In the genomic region with DNA sequence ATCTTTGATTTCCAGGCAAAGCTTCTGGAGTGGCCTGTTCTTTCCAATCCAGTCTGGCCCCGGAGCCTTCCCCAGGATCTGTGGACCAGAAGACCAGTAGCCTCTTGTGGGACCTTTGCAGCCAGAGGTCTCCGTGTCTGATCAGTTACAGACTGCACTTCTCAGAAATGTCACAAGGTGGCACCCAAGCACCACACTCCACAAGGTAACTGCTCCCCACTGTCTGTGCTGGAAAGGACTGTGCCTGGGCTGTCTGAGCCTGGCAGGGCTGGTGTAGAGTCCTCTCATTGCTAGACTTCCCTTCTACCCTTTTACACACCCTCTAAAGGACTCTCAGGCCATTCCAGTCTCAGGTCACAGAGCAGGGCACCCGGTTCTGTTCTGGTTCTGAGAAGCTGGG, we compare ENCODE assay signal across 9 mouse cellular contexts. TPM values are rescaled to one million over a fixed set of nuclear protein-coding genes. Genes with fewer than 3 reads are reported as not detected.
DNase-seq lines count a peak whose midpoint lies in the region; ATAC-seq and TF ChIP-seq lines count a peak whose summit lies in the region.
"Had no signal": no experiment of that assay in that cellular context is flagged by ENCODE, and none has a peak within 500 bp of the region (broad histone marks: within the 10 kb centered on the region; RNA-seq: fewer than 3 reads in every experiment).

No protein-coding gene starts in this region.

- peak; percentile 82 for TF ChIP-seq CTCF in E14TG2a.4 (conservative IDR thresholded peaks at IDR 0.05; ENCODE audit: low read length)
- TF ChIP-seq CTCF in olfactory bulb, adult 2 months (IDR thresholded peaks at IDR 0.05; ENCODE audit: insufficient read depth, low read depth, low read length), result peak; percentile 59

- H3K9ac ChIP-seq in forebrain, embryonic 11.5 days (ENCODE audit: low read length), result no peak overlapping the region
- H3K9ac ChIP-seq: heart, embryonic 13.5 days had no signal

- 30% methylated on average over 3 of the region's 3 CpGs for WGBS in forebrain, embryonic 11.5 days
- WGBS in olfactory bulb, adult 2 months, result 46% methylated on average over 3 of the region's 3 CpGs

- H3K4me2 ChIP-seq in forebrain, embryonic 11.5 days (ENCODE audit: low read depth, low read length, severe bottlenecking), result no peak overlapping the region
- H3K4me2 ChIP-seq: heart, embryonic 13.5 days had no signal

- H3K4me1 ChIP-seq in E14TG2a.4 (replicated peaks; ENCODE audit: low read depth, low read length), result peaks cover 5% of the 10 kb centered on the region; the same call in 1 of the 2 replicates
- H3K4me1 ChIP-seq in forebrain, embryonic 11.5 days (replicated peaks; ENCODE audit: control insufficient read depth, insufficient read depth, low read length), result no peaks in the 10 kb centered on the region
- H3K4me1 ChIP-seq in olfactory bulb, adult 2 months (ENCODE audit: control insufficient read depth, insufficient read depth, low read length), result no peaks in the 10 kb centered on the region
- H3K4me1 ChIP-seq: heart, embryonic 13.5 days had no signal

- no peaks in the 10 kb centered on the region for H3K36me3 ChIP-seq in E14TG2a.4 (ENCODE audit: insufficient read depth, low read length)
- H3K36me3 ChIP-seq in forebrain, embryonic 11.5 days (ENCODE audit: control insufficient read depth, insufficient read depth, low read length), result no peaks in the 10 kb centered on the region
- H3K36me3 ChIP-seq: heart, embryonic 13.5 days had no signal

- peak; percentile 76 for ATAC-seq in forebrain, embryonic 11.5 days (replicated peaks; ENCODE audit: low FRiP score)

- peak; percentile 64 for DNase-seq in c-Kit-positive CD71-negative TER-119-negative erythroid progenitor cells, embryonic 14.5 days (ENCODE audit: low read depth)
- peak; percentile 84 for DNase-seq in forebrain, embryonic 11.5 days (ENCODE audit: low spot score)
- peak; percentile 67 to 79 for DNase-seq in heart, postnatal 36 days
- DNase-seq in layer of hippocampus, adult 11-12 months (ENCODE audit: low spot score), result peak; percentile 82
- DNase-seq in lung, adult 18-20 months, result peak; percentile 59 to 71
- DNase-seq in testis, postnatal 14 days (ENCODE audit: low spot score), result peak; percentile 56

- H3K27ac ChIP-seq in forebrain, embryonic 11.5 days (ENCODE audit: low read depth, low read length), result no peak overlapping the region
- H3K27ac ChIP-seq in olfactory bulb, adult 2 months (ENCODE audit: insufficient read depth, low read depth, low read length), result no peak overlapping the region
- H3K27ac ChIP-seq: heart, embryonic 13.5 days had no signal

- intact Hi-C loops in heart, postnatal 36 days (cut with DNase I), result loop anchor here (2.0 kb wide), 1 partner anchor 1436 kb away; no protein-coding TSS in a partner anchor

- H3K4me3 ChIP-seq in E14TG2a.4 (replicated peaks; ENCODE audit: low read length), result no peak overlapping the region
- H3K4me3 ChIP-seq in forebrain, embryonic 11.5 days (ENCODE audit: low read depth, low read length), result no peak overlapping the region
- H3K4me3 ChIP-seq in olfactory bulb, adult 2 months (ENCODE audit: insufficient read depth, low read depth, low read length), result no peak overlapping the region
- H3K4me3 ChIP-seq: heart, embryonic 13.5 days had no signal

- peaks cover 35% of the 10 kb centered on the region for H3K27me3 ChIP-seq in E14TG2a.4 (ENCODE audit: insufficient read depth, low read length)
- no peaks in the 10 kb centered on the region for H3K27me3 ChIP-seq in forebrain, embryonic 11.5 days (ENCODE audit: control insufficient read depth, insufficient read depth, low read length)

- H3K9me3 ChIP-seq in E14TG2a.4 (ENCODE audit: low read length), result no peaks in the 10 kb centered on the region
- H3K9me3 ChIP-seq in forebrain, embryonic 11.5 days (ENCODE audit: control insufficient read depth, low read length), result no peaks in the 10 kb centered on the region
- H3K9me3 ChIP-seq: heart, embryonic 13.5 days had no signal

- no peak for TF ChIP-seq POLR2A in olfactory bulb, adult 2 months (IDR thresholded peaks at IDR 0.05; ENCODE audit: insufficient read depth, low read depth, low read length)

RNA-seq across cellular contexts. Expression of a gene that starts 7.5 kb away (rescaled TPM):
- 0.09 and 0.12 TPM in 2 replicates for polyA plus RNA-seq in forebrain, embryonic 11.5 days (2014; fragmentation: Nextera tagmentation; extraction: Ambion mirVana)
- not detected for total RNA-seq in heart, postnatal 36 days (2021)
- not detected in 2 replicates for polyA plus RNA-seq in olfactory bulb, adult 2 months (2012; ENCODE audit: insufficient read depth, insufficient read length, low replicate concordance, missing spikeins)

RNA-seq across cellular contexts. Expression of a gene that starts 18.7 kb away (rescaled TPM):
- polyA plus RNA-seq in forebrain, embryonic 11.5 days (2014; fragmentation: Nextera tagmentation; extraction: Ambion mirVana), result 0.11 and 0.40 TPM in 2 replicates
- not detected for total RNA-seq in heart, postnatal 36 days (2021)
- polyA plus RNA-seq in olfactory bulb, adult 2 months (2012; ENCODE audit: insufficient read depth, insufficient read length, low replicate concordance, missing spikeins), result not detected in 2 replicates
- polyA plus RNA-seq: heart, embryonic 13.5 days had no signal

RNA-seq across cellular contexts. Expression of a gene that starts 25.4 kb away (rescaled TPM):
- 1.0 and 1.5 TPM in 2 replicates for polyA plus RNA-seq in forebrain, embryonic 11.5 days (2014; fragmentation: Nextera tagmentation; extraction: Ambion mirVana)
- total RNA-seq in heart, postnatal 36 days (2021), result not detected
- not detected in 2 replicates for polyA plus RNA-seq in olfactory bulb, adult 2 months (2012; ENCODE audit: insufficient read depth, insufficient read length, low replicate concordance, missing spikeins)
- polyA plus RNA-seq: heart, embryonic 13.5 days had no signal

RNA-seq across cellular contexts. Expression of a gene that starts 27.7 kb away (rescaled TPM):
- not detected in 2 replicates for polyA plus RNA-seq in forebrain, embryonic 11.5 days (2014; fragmentation: Nextera tagmentation; extraction: Ambion mirVana)
- total RNA-seq in heart, postnatal 36 days (2021), result not detected
- not detected in 2 replicates for polyA plus RNA-seq in olfactory bulb, adult 2 months (2012; ENCODE audit: insufficient read depth, insufficient read length, low replicate concordance, missing spikeins)
- polyA plus RNA-seq: heart, embryonic 13.5 days had no signal

RNA-seq across cellular contexts. Expression of a gene that starts 33.8 kb away (rescaled TPM):
- not detected in 2 replicates for polyA plus RNA-seq in forebrain, embryonic 11.5 days (2014; fragmentation: Nextera tagmentation; extraction: Ambion mirVana)
- total RNA-seq in heart, postnatal 36 days (2021), result not detected
- not detected in 2 replicates for polyA plus RNA-seq in olfactory bulb, adult 2 months (2012; ENCODE audit: insufficient read depth, insufficient read length, low replicate concordance, missing spikeins)
- polyA plus RNA-seq: heart, embryonic 13.5 days had no signal
